Mouse (Mus musculus) cerebellum, postnatal 25 days (tissue): ENCODE data around the gene Tmem204.
"Not testable (repeated sequence)": the region's sequence is repeated elsewhere in the genome, so short reads cannot be mapped to it uniquely, and the experiment has no call there.

Experiments
- DNase-seq, 2 experiments: peaks; one replicate each; pipeline ENCODE4 v3.0.0; 2021; ENCODE audit warnings: mixed read lengths in 2 of 2

The Tmem204 gene

GRCm38 (mm10) chr17:25083444-25083931 lies at the start of gene Tmem204:
TSS of gene Tmem204 (minus strand) at chr17:25083591.
- no peak for DNase-seq

DNA sequence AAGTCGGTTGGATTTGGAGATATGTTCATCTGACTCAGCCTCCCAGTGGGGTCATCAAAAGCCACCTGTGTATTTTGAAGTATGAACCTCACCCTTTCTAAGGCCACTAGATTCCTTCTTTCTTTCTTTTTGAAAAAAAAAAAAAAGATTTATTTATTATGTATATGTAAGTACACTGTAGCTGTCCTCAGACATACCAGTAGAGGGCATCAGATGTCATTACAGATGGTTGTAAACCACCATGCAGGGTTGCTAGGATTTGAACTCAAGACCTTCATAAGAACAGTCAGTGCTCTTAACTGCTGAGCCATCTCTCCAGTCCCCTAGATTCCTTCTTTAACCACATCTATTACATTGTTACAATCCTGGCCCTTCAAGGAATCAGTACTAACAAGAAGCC lies 46.7 kb upstream of the Tmem204 start:
- DNase-seq, result no peak

DNA sequence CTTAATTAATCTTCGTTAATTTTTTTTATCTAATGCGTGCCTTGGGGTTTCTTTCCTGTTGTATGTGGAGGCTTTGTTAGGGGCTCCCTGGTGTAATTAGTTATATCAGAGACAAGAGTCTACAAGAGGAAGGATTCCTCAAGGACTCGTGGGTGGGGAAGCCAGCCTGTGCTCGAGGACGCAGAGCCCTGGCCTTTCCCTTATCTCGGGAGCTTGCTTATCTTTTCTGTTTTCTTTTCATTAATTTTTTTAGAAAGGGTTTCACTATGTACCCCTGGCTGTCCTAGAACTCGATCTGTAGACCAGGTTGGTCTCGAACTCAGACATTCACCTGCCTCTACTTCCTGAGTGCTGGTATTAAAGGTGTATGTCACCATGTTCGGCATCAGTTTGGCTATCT lies 44.3 kb upstream of the Tmem204 start:
- no peak for DNase-seq

DNA sequence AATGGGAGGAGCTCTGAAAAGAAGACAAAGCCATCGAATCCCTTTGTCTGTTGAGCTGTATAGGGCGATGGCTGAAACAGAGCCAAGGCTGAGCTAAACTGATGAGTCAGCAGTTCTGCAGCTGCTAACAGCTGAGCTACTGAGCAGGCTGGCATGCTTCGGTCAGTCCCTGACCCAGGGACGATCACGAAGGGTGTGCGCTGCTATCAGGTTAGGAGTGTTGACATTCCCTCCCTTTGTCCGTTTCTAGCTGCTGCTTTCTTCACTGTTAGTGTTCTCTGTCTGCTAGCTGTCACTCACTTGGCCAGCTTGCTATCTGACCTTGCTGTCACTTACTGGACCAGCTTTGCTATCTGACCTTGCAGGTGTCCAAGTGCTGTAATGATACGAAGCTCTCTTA lies 43.7 kb upstream of the Tmem204 start:
- DNase-seq, result no peak

DNA sequence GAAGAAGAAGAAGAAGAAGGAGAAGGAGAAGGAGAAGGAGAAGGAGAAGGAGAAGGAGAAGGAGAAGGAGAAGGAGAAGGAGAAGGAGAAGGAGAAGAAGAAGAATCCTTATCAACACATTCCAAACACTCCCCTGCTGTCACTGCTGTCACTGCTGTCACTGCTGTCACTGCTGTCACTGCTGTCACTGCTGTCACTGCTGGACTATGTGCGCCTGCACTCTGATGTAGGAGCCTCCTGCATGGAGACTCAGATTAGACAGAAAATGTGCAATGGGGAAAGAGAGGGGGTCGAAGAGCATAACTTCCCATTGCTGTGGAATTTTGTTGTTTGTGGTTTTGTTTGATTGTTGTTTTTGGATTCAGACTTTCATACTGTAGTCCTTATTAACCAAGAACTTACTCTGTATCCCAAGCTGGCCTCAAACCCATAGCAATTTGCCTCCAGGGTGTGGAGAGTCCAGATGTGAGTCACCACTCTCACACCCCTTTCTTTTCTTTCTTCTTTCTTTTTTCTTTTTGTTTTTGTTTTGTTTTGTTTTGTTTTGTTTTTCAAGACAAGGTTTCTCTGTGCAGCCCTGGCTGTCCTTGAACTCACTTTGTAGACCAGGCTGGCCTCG lies 42.2 kb upstream of the Tmem204 start:
- DNase-seq, result not testable (repeated sequence)

GRCm38 (mm10) chr17:25123979-25124378 lies 40.6 kb upstream of the Tmem204 start:
- DNase-seq, result no peak

DNA sequence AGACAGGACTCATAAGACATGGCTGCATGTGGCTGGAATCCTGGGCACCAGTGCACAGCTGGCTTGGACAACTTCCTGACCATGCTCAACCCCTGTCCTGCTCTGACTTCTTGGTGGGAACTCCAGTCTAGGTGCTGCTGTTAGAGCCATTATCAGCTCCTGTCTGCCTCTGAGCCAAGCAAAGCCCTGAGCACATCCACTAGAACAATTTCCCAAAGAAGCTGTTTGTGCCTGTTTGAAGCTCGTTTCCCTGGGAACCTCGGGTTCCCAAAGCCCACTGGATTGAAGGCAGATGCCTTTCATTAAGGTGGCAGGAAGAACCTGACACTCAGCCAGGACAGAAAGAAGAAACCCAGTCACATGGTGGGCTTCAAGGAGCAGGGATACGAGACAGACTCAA lies 37.0 kb upstream of the Tmem204 start, which contains the start of gene Ptx4:
TSS of gene Ptx4 (plus strand) at position 355 of the 400 bp plus-strand sequence.
- no peak for DNase-seq

DNA sequence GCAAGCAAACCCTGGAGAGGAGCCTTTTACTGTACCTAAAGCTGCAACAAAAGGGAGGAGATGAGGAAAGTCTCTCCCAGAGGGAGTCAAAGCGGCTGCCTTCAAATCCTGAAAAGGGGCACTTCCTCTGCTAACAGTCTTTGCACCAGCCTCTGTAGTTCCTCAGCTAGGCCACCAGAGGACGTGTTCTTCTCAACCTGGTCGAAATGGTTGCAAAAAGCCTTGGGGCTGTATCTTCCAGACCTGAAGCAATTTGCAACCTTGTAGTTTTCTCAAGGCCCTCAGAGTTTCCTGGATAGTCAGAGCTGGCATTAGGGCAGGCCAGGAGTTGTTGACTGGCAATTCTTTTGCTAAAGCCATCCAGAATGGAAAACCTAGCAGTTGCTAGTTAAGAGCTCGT lies 33.9 kb upstream of the Tmem204 start:
- no peak for DNase-seq

DNA sequence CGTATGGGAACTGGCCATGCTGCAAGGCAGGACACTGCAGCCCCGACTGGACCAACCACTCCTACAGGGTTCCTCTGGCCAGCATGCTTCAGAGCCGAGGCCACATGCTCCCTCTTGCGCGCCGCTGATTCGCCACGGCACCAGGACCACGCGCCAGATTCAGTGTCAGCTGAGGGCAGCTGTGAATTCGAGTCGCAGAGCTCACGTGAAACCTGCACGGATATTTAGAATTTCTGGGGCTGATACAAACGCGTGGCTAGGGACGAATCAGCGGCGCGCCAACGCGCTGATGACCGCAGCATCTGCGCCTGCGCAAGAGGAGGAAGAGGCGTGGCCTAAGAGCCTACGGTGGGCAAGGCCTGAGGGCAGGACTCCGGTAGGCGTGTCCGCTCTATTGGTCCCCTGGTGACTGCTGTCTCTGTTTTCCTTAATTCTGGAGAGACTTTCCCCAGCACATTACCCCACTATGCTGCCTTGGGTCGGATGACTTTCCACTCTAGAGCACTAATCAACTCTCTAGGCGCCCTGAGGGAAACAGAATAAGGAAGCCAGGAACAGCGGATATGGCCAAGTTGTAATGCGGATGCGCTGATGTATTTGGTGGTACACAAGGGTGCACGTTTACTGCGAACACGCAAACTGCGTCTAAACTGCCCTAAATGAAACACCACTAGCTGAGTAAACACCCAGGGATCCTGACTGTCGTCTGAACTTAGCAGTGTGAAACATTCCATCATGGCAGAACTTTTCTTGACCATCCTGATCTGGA lies 32.5 kb upstream of the Tmem204 start, which contains the start of gene Telo2:
TSS of gene Telo2 (minus strand) at position 304 of the 769 bp plus-strand sequence.
- DNase-seq, result peak; percentile 96 to 97

DNA sequence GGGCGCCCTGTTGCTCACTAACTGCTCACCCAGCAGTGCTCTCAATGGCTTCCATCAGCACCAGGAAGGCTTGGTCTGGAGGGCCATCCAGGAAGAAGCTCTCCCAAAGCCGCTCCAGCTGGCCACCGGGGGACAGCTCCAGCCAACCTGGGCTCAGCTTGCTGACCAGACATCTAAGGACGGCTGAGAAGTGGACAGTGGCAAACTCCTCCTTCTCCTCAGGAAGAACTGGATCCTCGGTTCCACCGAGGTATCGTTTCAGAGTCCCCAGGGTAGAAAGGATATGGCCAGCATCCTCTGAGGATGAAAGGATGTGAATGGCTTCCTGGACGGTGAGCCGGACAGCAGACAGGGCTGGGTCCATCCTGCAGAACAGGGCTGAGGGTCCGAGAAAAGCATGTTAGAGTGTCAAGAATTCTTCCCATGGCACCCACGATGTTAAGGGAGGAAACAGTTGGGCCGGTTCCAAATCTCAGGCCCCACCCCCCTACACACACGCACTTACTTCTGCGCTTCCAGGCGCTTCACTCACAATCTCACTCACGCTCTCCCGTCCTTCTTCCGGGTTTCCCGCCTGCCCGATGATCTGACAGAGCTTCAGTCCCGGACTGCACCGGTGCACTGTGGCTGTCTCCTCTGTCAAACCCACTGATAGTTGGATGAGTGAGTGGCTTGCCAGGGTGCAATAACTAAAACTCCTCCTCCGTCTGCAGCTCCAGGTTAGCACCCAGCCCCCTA lies 31.7 kb upstream of the Tmem204 start:
- peak in 1 of 2 experiments; percentile 52 for DNase-seq

- no peak for DNase-seq
These were observed 29.0 kb upstream of the Tmem204 start for GRCm38 (mm10) chr17:25112423-25112810.

DNA sequence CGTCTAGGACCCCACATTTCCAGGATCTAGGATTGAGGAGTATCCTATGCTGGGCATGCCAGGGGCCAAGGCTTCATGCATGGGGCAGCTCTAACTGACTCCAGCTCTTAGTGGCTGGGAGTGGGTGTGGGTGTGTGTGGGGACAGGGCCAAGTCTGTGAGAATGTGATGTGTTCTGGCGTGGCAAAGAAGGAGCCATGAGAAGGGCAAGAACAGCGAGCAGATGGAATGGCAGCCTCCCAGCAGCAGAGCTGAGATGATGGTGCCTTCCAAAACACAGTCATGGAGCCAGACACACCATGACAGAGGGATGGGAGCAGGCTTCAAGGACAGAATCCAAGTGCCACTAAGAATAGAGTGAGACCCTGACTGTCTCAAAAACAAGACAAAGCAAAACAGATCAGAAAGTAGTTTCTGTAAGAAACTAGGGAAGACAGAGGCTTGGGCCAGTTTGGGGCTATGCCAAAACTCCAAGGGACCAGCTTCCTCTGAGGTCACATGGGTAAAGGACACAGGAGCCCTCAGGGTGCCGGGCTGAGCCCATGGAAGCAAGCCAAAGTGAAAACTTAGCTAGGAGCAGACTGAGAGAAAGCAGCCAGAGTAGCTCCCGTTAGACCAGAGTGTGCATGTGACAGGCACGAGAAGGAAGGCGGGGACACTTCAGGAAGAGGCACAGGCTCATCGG lies 28.5 kb upstream of the Tmem204 start:
- DNase-seq, result peak; percentile 84 to 87

DNA sequence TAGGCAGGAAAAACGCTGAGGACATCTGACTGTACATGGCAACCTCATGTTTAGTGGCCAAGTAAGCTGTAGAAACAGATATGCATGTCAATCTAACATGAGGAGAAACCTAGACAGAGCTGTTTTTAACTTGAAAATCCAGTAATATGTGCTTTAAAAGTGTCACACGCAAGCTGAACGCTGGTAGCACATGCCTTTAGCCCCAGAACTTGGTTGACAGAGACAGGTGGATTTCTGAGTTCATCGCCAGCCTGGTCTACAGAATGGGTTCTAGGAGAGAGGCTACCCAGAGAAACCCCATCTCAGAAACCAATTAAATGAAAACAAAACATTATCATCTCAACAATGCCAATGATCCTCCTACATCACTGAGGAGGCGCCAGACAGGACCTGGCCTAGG lies 27.8 kb upstream of the Tmem204 start:
- no peak for DNase-seq

- no peak for DNase-seq
These were observed 27.2 kb upstream of the Tmem204 start for GRCm38 (mm10) chr17:25110590-25110989.

GRCm38 (mm10) chr17:25109578-25109977 lies 26.2 kb upstream of the Tmem204 start:
- DNase-seq, result peak; percentile 57 to 73

GRCm38 (mm10) chr17:25107786-25108185 lies 24.4 kb upstream of the Tmem204 start:
- peak; percentile 38 to 61 for DNase-seq

DNA sequence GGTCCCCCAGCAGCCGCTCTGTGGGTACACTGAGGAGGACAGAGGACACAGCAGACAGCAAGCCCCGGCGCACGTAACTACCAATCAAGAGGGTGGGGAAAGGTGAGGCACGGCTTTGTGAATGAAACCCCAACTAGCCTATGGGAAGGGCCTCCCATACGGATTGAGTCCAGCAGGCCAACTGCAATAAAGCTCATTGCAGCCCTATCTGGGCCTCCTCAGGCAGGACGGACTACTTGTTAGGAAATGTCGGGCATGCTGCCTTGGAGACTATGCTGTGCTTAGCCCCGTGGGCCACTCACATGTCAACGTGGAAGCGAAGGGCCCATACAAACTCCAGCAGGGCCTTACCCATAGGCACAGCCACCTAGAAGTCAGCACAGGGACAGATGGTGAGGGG lies 17.9 kb upstream of the Tmem204 start:
- no peak for DNase-seq

- no peak for DNase-seq
These were observed 16.7 kb upstream of the Tmem204 start for GRCm38 (mm10) chr17:25100052-25100451.

DNA sequence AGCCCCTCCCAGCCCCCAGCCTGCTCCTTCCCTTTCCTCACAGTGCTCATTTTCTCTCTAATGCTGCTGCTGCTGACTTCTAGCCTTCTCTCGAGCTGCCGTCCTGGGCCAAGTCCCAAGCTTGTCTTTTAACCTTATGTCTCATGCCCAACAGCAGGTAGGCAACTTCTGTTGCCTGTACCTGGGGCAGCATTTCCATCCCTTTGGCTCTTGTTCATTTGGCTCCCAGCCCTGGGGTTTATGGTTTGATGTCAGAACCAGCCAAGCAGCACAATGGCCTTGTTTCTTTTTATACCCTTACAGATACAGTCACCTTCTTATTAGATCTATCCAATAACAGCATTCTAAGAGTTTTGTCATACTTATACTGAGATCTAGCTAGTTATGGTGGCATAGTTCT lies 12.8 kb upstream of the Tmem204 start:
- DNase-seq, result peak; percentile 53 to 70

GRCm38 (mm10) chr17:25090450-25090849 lies 7.1 kb upstream of the Tmem204 start:
- DNase-seq, result no peak

GRCm38 (mm10) chr17:25089158-25089557 lies 5.8 kb upstream of the Tmem204 start:
- DNase-seq, result no peak

- DNase-seq, result no peak
These were observed 3.3 kb upstream of the Tmem204 start for GRCm38 (mm10) chr17:25086724-25087123.
